Mouse (Mus musculus) neural tube, embryonic 14.5 days (tissue): ENCODE results near the gene Map3k21. TPM values are rescaled to one million over a fixed set of nuclear protein-coding genes. Genes with fewer than 3 reads are reported as not detected.

Experiments used
- ATAC-seq: fragments of 200-750 bp; cut with Nextera tagmentation; 2 replicates; pipeline ENCODE4 v1.8.0; 2017; ENCODE audit warnings: low read depth, mild to moderate bottlenecking, moderate TSS enrichment, moderate library complexity
- H3K27ac ChIP-seq: fragments of 300-500 bp; sonication (generic); 2 replicates; pipeline ENCODE4 v1.5.1; 2014; ENCODE audit warnings: low read depth, mild to moderate bottlenecking, control low read depth, low read length, moderate library complexity, mixed read lengths
- H3K27me3 ChIP-seq: fragments of 300-500 bp; sonication (generic); 2 replicates; pipeline ENCODE4 v1.6.1; 2014; ENCODE audit warnings: low read length; ENCODE audit not compliant: control insufficient read depth, insufficient read depth
- H3K36me3 ChIP-seq: fragments of 300-500 bp; sonication (generic); 2 replicates; pipeline ENCODE4 v1.6.1; 2014; ENCODE audit warnings: low read length, mixed read lengths; ENCODE audit not compliant: control insufficient read depth, insufficient read depth
- H3K4me1 ChIP-seq: fragments of 300-500 bp; sonication (generic); 2 replicates; pipeline ENCODE4 v1.6.1; 2014; ENCODE audit warnings: low read length; ENCODE audit not compliant: control insufficient read depth, insufficient read depth
- H3K4me2 ChIP-seq: fragments of 300-500 bp; sonication (generic); 2 replicates; pipeline ENCODE4 v1.6.1; 2014; ENCODE audit warnings: mild to moderate bottlenecking, low read depth, low read length, control low read depth
- H3K4me3 ChIP-seq: fragments of 300-500 bp; sonication (generic); 2 replicates; pipeline ENCODE4 v1.5.1; 2014; ENCODE audit warnings: low read depth, low read length, control low read depth, mixed read lengths
- H3K9ac ChIP-seq: fragments of 300-500 bp; sonication (generic); replicated peaks from 2 replicates; pipeline ENCODE4 v1.6.1; 2014; ENCODE audit warnings: low read depth, mild to moderate bottlenecking, control low read depth, low read length, mixed read lengths
- H3K9me3 ChIP-seq: fragments of 300-500 bp; sonication (generic); 2 replicates; pipeline ENCODE4 v1.6.1; 2016; ENCODE audit warnings: low read length; ENCODE audit not compliant: control insufficient read depth
- WGBS: fragments of 180-500 bp; shearing (Covaris S2); extraction: QIAGEN DNeasy Blood & Tissue Kit; methylation state at CpG from one replicate; pipeline ENCODE4 v1.1.7; 2014; 5-methylcytosine and 5-hydroxymethylcytosine counted together
- polyA plus RNA-seq: library from polyadenylated mRNA; unstranded; fragments of >200 nt; fragmentation: Nextera tagmentation; extraction: Ambion mirVana; gene quantifications from 2 replicates; pipeline ENCODE4 v1.2.1, GENCODE M21; 2014

The Map3k21 gene
- polyA plus RNA-seq, 1 experiment from 2014 or later: 0.51 TPM

GRCm38 (mm10) chr8:125907311-125907710, 2.9 kb upstream of the Map3k21 start:
- no peak for ATAC-seq
- Histone ChIP-seq H3K9ac (no peak overlapping the region), H3K4me2 (no peak overlapping the region), H3K36me3 (no peaks in the 10 kb centered on the region), H3K27me3 (peaks cover 37% of the 10 kb centered on the region), H3K4me3 (no peak overlapping the region), H3K27ac (no peak overlapping the region), H3K9me3 (no peaks in the 10 kb centered on the region), H3K4me1 (peaks cover 7% of the 10 kb centered on the region; the same call in 1 of the 2 replicates)
- WGBS: 70% methylated on average over 2 of the region's 2 CpGs

GRCm38 (mm10) chr8:125909661-125910364, 437 bp upstream of the Map3k21 start:
- peak overlapping the region; percentile 50 for H3K4me3 ChIP-seq
- H3K27ac ChIP-seq: no peak overlapping the region
- peak overlapping the region; percentile 34; the same call in 1 of the 2 replicates for H3K9ac ChIP-seq
- H3K27me3 ChIP-seq: peaks cover 39% of the 10 kb centered on the region
- WGBS: 3% methylated on average over 30 of the region's 30 CpGs
- H3K4me1 ChIP-seq: peaks cover 7% of the 10 kb centered on the region; the same call in 1 of the 2 replicates
- peak; percentile 52; the same call in 1 of the 2 replicates for ATAC-seq
- H3K36me3 ChIP-seq: no peaks in the 10 kb centered on the region
- no peaks in the 10 kb centered on the region for H3K9me3 ChIP-seq
- H3K4me2 ChIP-seq: peak overlapping the region; percentile 74

GRCm38 (mm10) chr8:125911229-125911580, 955 bp downstream of the Map3k21 start:
- no peaks in the 10 kb centered on the region for H3K36me3 ChIP-seq
- H3K9ac ChIP-seq: peak overlapping the region; percentile 34
- peak; percentile 45; the same call in 1 of the 2 replicates for ATAC-seq
- peak overlapping the region; percentile 74 for H3K4me2 ChIP-seq
- 2% methylated on average over 31 of the region's 31 CpGs for WGBS
- H3K4me1 ChIP-seq: peaks cover 7% of the 10 kb centered on the region; the same call in 1 of the 2 replicates
- H3K27me3 ChIP-seq: peaks cover 39% of the 10 kb centered on the region
- no peaks in the 10 kb centered on the region for H3K9me3 ChIP-seq
- H3K27ac ChIP-seq: no peak overlapping the region
- peak overlapping the region; percentile 50 for H3K4me3 ChIP-seq

GRCm38 (mm10) chr8:125913206-125913605, 3.0 kb downstream of the Map3k21 start:
- Histone ChIP-seq H3K4me2 (no peak overlapping the region), H3K4me1 (peaks cover 7% of the 10 kb centered on the region; the same call in 1 of the 2 replicates), H3K27me3 (peaks cover 36% of the 10 kb centered on the region), H3K9ac (no peak overlapping the region), H3K27ac (no peak overlapping the region), H3K9me3 (no peaks in the 10 kb centered on the region), H3K36me3 (no peaks in the 10 kb centered on the region), H3K4me3 (no peak overlapping the region)
- ATAC-seq: no peak
- 82% methylated on average over 4 of the region's 4 CpGs for WGBS

- H3K4me1 ChIP-seq: peaks cover 7% of the 10 kb centered on the region; the same call in 1 of the 2 replicates
- H3K9ac ChIP-seq: no peak overlapping the region
- no peaks in the 10 kb centered on the region for H3K36me3 ChIP-seq
- H3K9me3 ChIP-seq: no peaks in the 10 kb centered on the region
- H3K27ac ChIP-seq: no peak overlapping the region
- no peak overlapping the region for H3K4me3 ChIP-seq
- ATAC-seq: no peak
- WGBS: 73% methylated on average over 9 of the region's 9 CpGs
- peaks cover 32% of the 10 kb centered on the region for H3K27me3 ChIP-seq
- H3K4me2 ChIP-seq: no peak overlapping the region
These were observed 4.1 kb downstream of the Map3k21 start for GRCm38 (mm10) chr8:125914386-125914785.

- Histone ChIP-seq H3K4me3 (no peak overlapping the region), H3K9me3 (no peaks in the 10 kb centered on the region), H3K27ac (no peak overlapping the region), H3K4me1 (no peaks in the 10 kb centered on the region), H3K36me3 (no peaks in the 10 kb centered on the region), H3K27me3 (peaks cover 6% of the 10 kb centered on the region), H3K9ac (no peak overlapping the region), H3K4me2 (no peak overlapping the region)
- no peak for ATAC-seq
- 43% methylated on average over 10 of the region's 10 CpGs for WGBS
These were observed 6.8 kb downstream of the Map3k21 start for GRCm38 (mm10) chr8:125917013-125917412.

GRCm38 (mm10) chr8:125918719-125919118, 8.5 kb downstream of the Map3k21 start:
- Histone ChIP-seq H3K27ac (no peak overlapping the region), H3K36me3 (no peaks in the 10 kb centered on the region), H3K4me3 (no peak overlapping the region), H3K9ac (no peak overlapping the region), H3K9me3 (no peaks in the 10 kb centered on the region), H3K4me2 (no peak overlapping the region), H3K27me3 (no peaks in the 10 kb centered on the region; the same call in 1 of the 2 replicates), H3K4me1 (no peaks in the 10 kb centered on the region)
- 64% methylated on average over 2 of the region's 2 CpGs for WGBS
- ATAC-seq: no peak

GRCm38 (mm10) chr8:125919560-125919959, 9.3 kb downstream of the Map3k21 start:
- H3K9me3 ChIP-seq: no peaks in the 10 kb centered on the region
- no peak for ATAC-seq
- no peaks in the 10 kb centered on the region for H3K36me3 ChIP-seq
- WGBS: 21% methylated on average over 8 of the region's 8 CpGs
- no peak overlapping the region for H3K9ac ChIP-seq
- H3K4me2 ChIP-seq: no peak overlapping the region
- no peaks in the 10 kb centered on the region; the same call in 1 of the 2 replicates for H3K27me3 ChIP-seq
- no peak overlapping the region for H3K4me3 ChIP-seq
- no peak overlapping the region for H3K27ac ChIP-seq
- H3K4me1 ChIP-seq: no peaks in the 10 kb centered on the region

GRCm38 (mm10) chr8:125920281-125920680, 10.0 kb downstream of the Map3k21 start:
- Histone ChIP-seq H3K27me3 (no peaks in the 10 kb centered on the region; the same call in 1 of the 2 replicates), H3K9me3 (no peaks in the 10 kb centered on the region), H3K27ac (no peak overlapping the region), H3K4me2 (no peak overlapping the region), H3K9ac (no peak overlapping the region), H3K4me1 (no peaks in the 10 kb centered on the region), H3K36me3 (no peaks in the 10 kb centered on the region), H3K4me3 (no peak overlapping the region)
- 74% methylated on average over 10 of the region's 10 CpGs for WGBS
- ATAC-seq: 0 out of 2 replicates have a peak, but pooled peaks have one; percentile 11
